Mouse (Mus musculus): ENCODE results near the gene Mars2. TPM values are rescaled to one million over a fixed set of nuclear protein-coding genes. Genes with fewer than 3 reads are reported as not detected.

The Mars2 gene
- polyA plus RNA-seq, 1 experiment from 2014 or later: 1.7 TPM

DNA sequence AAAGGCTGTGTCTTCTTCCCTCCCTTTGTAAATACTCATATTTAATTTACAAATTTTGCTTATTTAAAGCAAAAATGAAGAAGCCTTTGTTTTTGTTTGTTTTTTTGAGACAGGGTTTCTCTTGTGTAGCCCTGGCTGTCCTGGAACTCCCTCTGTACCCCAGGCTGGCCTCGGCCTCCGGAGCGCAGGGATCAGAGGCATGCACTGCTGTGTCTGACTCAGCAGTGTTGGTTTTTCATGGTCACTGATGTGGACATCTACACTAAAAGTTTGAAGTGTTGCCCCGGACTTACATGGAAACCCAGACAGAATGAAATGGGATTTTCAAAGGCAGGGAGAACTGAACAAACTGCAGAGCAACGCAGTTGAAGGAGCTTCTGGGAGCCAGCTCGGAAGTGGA lies 29.4 kb upstream of the Mars2 start:
- H3K4me1 ChIP-seq (replicated peaks; ENCODE audit: control insufficient read depth, insufficient read depth): no peaks in the 10 kb centered on the region
- no peak overlapping the region for H3K27ac ChIP-seq (replicated peaks)
- no peak for ATAC-seq (ENCODE audit: low FRiP score, low TSS enrichment)
- WGBS: 87% methylated on average over 6 of the region's 6 CpGs
- no peaks in the 10 kb centered on the region for H3K9me3 ChIP-seq (ENCODE audit: control insufficient read depth, low read length)
- H3K36me3 ChIP-seq (ENCODE audit: control insufficient read depth, insufficient read depth, low read length): no peaks in the 10 kb centered on the region; the same call in 1 of the 2 replicates
- no peak overlapping the region for H3K4me2 ChIP-seq (replicated peaks; ENCODE audit: low read depth)
- H3K4me3 ChIP-seq (ENCODE audit: low read depth, low read length): no peak overlapping the region
- no peak for DNase-seq (ENCODE audit: low spot score)
- no peaks in the 10 kb centered on the region for H3K27me3 ChIP-seq (ENCODE audit: control insufficient read depth, insufficient read depth, low read length)
- TF ChIP-seq CTCF (IDR thresholded peaks at IDR 0.05; ENCODE audit: low read depth): no peak
- no peak for TF ChIP-seq EP300 (optimal IDR thresholded peaks at IDR 0.05)
- no peak overlapping the region for H3K9ac ChIP-seq (ENCODE audit: low read length)

DNA sequence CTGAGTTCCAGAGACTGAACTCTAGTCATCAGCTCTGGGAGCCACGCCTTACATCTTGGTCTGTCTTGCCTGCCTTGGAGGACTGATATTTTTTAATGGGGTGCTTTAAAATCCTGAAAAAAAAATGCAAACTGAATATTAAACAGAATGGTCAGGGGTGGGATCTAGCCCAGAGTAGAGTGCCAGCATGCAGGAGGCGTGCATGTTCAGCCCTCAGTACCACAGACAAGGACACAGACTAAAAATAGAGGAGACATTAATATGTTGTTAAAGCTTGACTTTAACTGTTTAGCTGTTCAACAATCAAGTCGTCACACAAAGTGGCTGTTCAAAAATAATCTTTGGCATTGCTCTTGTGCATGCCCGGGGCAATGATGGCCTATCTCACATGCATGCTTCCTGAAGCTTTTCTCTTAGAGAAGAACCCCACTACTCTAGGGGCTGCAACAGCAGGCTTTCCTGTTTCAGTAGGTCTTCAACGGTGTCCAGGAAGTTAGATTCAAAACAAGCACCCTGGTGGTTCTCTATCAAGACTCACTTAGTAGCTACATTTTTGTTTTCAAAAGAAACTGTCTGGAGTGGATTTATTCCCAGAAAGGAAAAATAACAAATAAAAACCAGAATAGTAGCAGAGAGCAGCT lies 28.4 kb upstream of the Mars2 start:
- no peak for ATAC-seq (ENCODE audit: low FRiP score, low TSS enrichment)
- no peaks in the 10 kb centered on the region for H3K4me1 ChIP-seq (replicated peaks; ENCODE audit: control insufficient read depth, insufficient read depth)
- no peak for TF ChIP-seq CTCF (IDR thresholded peaks at IDR 0.05; ENCODE audit: low read depth)
- no peak for TF ChIP-seq EP300 (optimal IDR thresholded peaks at IDR 0.05)
- WGBS: 67% methylated on average over 5 of the region's 5 CpGs
- no peaks in the 10 kb centered on the region for H3K27me3 ChIP-seq (ENCODE audit: control insufficient read depth, insufficient read depth, low read length)
- no peaks in the 10 kb centered on the region for H3K9me3 ChIP-seq (ENCODE audit: control insufficient read depth, low read length)
- no peak overlapping the region for H3K27ac ChIP-seq (replicated peaks)
- no peaks in the 10 kb centered on the region; the same call in 1 of the 2 replicates for H3K36me3 ChIP-seq (ENCODE audit: control insufficient read depth, insufficient read depth, low read length)
- no peak overlapping the region for H3K9ac ChIP-seq (ENCODE audit: low read length)
- no peak overlapping the region for H3K4me3 ChIP-seq (ENCODE audit: low read depth, low read length)
- no peak for DNase-seq (ENCODE audit: low spot score)
- no peak overlapping the region for H3K4me2 ChIP-seq (replicated peaks; ENCODE audit: low read depth)

DNA sequence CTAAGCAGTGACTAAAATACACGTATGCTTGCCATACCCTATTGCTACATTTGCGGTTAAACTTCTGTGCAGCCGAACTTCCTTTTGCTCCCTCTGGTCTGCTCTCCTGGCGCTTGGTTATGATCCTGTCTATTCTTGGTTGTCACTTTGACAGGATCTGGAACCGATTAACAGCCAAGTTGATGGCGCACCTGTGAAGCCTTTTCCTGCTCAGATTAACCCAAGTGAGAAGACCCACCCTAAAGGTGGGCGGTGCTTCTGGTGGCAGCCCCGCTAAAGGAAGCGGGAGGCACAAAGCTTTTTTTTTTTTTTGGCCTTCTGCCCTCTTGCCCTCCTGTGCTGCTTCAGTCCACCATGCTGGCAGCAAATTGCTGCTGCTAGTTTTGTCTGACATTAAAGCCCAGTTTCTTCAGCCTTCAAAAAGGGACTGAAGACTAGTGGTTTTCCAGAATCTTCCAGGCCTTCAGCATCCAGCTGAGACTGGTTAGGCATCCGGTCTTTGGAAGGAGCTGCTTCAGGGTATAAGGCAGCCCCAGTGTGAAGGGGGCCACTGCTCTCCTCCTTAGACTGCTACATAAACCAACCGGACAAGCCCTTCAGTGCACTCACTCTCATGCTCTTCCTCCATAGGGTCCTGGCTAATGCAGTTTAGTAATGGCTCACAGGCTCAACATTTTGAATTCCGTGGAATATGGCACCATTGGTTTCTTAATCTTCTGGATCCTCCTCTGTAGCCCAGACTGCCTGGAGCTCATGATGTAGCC lies 26.6 kb upstream of the Mars2 start:
- ATAC-seq (ENCODE audit: low FRiP score, low TSS enrichment): no peak
- Histone ChIP-seq H3K4me1 (replicated peaks; ENCODE audit: control insufficient read depth, insufficient read depth) (no peaks in the 10 kb centered on the region), H3K27me3 (ENCODE audit: control insufficient read depth, insufficient read depth, low read length) (no peaks in the 10 kb centered on the region), H3K27ac (replicated peaks) (no peak overlapping the region; the same call in 1 of the 2 replicates), H3K4me3 (ENCODE audit: low read depth, low read length) (no peak overlapping the region), H3K9ac (ENCODE audit: low read length) (no peak overlapping the region), H3K9me3 (ENCODE audit: control insufficient read depth, low read length) (no peaks in the 10 kb centered on the region), H3K36me3 (ENCODE audit: control insufficient read depth, insufficient read depth, low read length) (no peaks in the 10 kb centered on the region; the same call in 1 of the 2 replicates), H3K4me2 (replicated peaks; ENCODE audit: low read depth) (no peak overlapping the region)
- TF ChIP-seq EP300 (optimal IDR thresholded peaks at IDR 0.05) (no peak), CTCF (IDR thresholded peaks at IDR 0.05; ENCODE audit: low read depth) (no peak)
- DNase-seq (ENCODE audit: low spot score): peak; percentile 32
- WGBS: 45% methylated on average over 12 of the region's 12 CpGs

DNA sequence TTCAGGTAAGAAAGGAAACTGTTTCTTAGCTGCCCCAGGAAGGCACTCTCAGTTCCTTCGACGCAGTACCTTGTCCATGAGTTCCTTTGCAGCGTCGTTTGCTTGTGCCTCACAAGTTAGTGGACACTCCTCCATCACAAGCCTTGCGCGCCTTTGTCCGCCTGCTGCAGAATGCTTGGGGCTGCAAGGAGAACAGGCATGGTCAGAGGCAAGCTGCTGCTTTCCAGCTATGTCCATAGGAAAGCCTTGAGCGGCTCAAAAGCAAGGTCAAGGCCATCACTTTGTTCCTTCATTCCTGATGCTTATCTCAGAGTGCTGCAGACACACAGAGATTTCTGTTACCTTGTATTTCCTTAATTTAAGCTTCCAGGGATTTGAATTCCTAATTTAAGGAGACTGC lies 25.9 kb upstream of the Mars2 start:
- H3K27ac ChIP-seq (replicated peaks): no peak overlapping the region
- no peak for ATAC-seq (ENCODE audit: low FRiP score, low TSS enrichment)
- WGBS: 82% methylated on average over 8 of the region's 8 CpGs
- no peaks in the 10 kb centered on the region for H3K27me3 ChIP-seq (ENCODE audit: control insufficient read depth, insufficient read depth, low read length)
- H3K4me1 ChIP-seq (replicated peaks; ENCODE audit: control insufficient read depth, insufficient read depth): no peaks in the 10 kb centered on the region
- DNase-seq (ENCODE audit: low spot score): no peak
- H3K9ac ChIP-seq (ENCODE audit: low read length): no peak overlapping the region
- no peaks in the 10 kb centered on the region for H3K9me3 ChIP-seq (ENCODE audit: control insufficient read depth, low read length)
- no peak overlapping the region for H3K4me3 ChIP-seq (ENCODE audit: low read depth, low read length)
- H3K4me2 ChIP-seq (replicated peaks; ENCODE audit: low read depth): no peak overlapping the region
- TF ChIP-seq EP300 (optimal IDR thresholded peaks at IDR 0.05): no peak
- TF ChIP-seq CTCF (IDR thresholded peaks at IDR 0.05; ENCODE audit: low read depth): no peak
- no peaks in the 10 kb centered on the region; the same call in 1 of the 2 replicates for H3K36me3 ChIP-seq (ENCODE audit: control insufficient read depth, insufficient read depth, low read length)

DNA sequence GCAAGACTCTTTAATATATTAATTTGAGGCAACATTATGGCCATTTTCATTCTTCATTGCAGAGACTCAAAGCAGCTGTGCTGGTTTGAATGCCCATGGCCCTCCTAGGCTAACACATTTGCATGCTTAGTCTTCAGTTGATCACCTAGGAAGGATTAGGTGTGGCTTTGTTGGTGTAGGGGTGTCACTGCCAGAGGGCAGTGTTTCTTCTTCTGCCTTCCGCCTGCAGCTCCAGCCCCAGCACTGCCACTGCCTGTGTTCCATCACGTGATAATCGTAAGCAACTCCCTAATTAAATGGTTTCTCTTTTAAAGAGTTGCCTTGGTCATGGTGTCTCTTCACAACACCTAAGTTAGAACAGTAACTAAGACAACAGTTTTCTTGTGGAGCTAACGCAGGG lies 24.2 kb upstream of the Mars2 start:
- DNase-seq (ENCODE audit: low spot score) (no peak), ATAC-seq (ENCODE audit: low FRiP score, low TSS enrichment) (no peak)
- TF ChIP-seq EP300 (optimal IDR thresholded peaks at IDR 0.05) (no peak), CTCF (IDR thresholded peaks at IDR 0.05; ENCODE audit: low read depth) (0 out of 2 replicates have a peak, but pooled peaks have one; percentile 4)
- Histone ChIP-seq H3K27ac (replicated peaks) (no peak overlapping the region), H3K9me3 (ENCODE audit: control insufficient read depth, low read length) (no peaks in the 10 kb centered on the region), H3K36me3 (ENCODE audit: control insufficient read depth, insufficient read depth, low read length) (no peaks in the 10 kb centered on the region; the same call in 1 of the 2 replicates), H3K27me3 (ENCODE audit: control insufficient read depth, insufficient read depth, low read length) (no peaks in the 10 kb centered on the region), H3K4me1 (replicated peaks; ENCODE audit: control insufficient read depth, insufficient read depth) (no peaks in the 10 kb centered on the region), H3K4me2 (replicated peaks; ENCODE audit: low read depth) (no peak overlapping the region), H3K9ac (ENCODE audit: low read length) (no peak overlapping the region), H3K4me3 (ENCODE audit: low read depth, low read length) (no peak overlapping the region)
- 70% methylated on average over 4 of the region's 4 CpGs for WGBS

DNA sequence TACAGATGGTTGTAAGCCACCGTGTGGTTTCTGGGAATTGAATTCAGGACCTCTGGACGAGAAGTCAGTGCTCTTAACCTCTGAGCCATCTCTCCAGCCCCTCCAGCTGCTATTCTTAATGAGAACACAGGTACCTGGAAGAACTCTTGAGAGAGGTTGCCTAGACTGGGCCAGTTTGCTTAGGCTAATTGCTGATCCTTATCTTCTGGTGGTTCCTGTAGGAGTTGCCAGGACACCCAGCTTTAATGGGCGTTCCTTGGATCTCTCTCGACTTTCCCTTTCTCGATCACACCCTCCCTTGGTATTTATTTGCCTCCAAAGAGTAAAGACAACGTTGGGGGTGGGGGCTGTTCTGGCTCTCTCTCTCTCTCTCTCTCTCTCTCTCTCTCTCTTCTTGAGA lies 23.5 kb upstream of the Mars2 start:
- no peak for DNase-seq (ENCODE audit: low spot score)
- WGBS: 28% methylated on average over 6 of the region's 6 CpGs
- H3K27ac ChIP-seq (replicated peaks): no peak overlapping the region
- TF ChIP-seq EP300 (optimal IDR thresholded peaks at IDR 0.05) (no peak), CTCF (IDR thresholded peaks at IDR 0.05; ENCODE audit: low read depth) (no peak)
- H3K4me1 ChIP-seq (replicated peaks; ENCODE audit: control insufficient read depth, insufficient read depth): no peaks in the 10 kb centered on the region
- no peak overlapping the region for H3K4me3 ChIP-seq (ENCODE audit: low read depth, low read length)
- no peak overlapping the region for H3K4me2 ChIP-seq (replicated peaks; ENCODE audit: low read depth)
- H3K9me3 ChIP-seq (ENCODE audit: control insufficient read depth, low read length): no peaks in the 10 kb centered on the region
- H3K36me3 ChIP-seq (ENCODE audit: control insufficient read depth, insufficient read depth, low read length): no peaks in the 10 kb centered on the region; the same call in 1 of the 2 replicates
- no peak overlapping the region for H3K9ac ChIP-seq (ENCODE audit: low read length)
- ATAC-seq (ENCODE audit: low FRiP score, low TSS enrichment): peak; percentile 75
- H3K27me3 ChIP-seq (ENCODE audit: control insufficient read depth, insufficient read depth, low read length): no peaks in the 10 kb centered on the region

Measured in stomach, postnatal 0 days (tissue).